Mouse (Mus musculus) cerebellum, adult 2 months (tissue): ENCODE measurements around the gene Paqr6.

Source experiments
- CTCF ChIP-seq: fragments of 200-500 bp; IDR thresholded peaks from 2 replicates; pipeline ENCODE4 v1.5.1; 2011; ENCODE audit warnings: low read depth, mild to moderate bottlenecking, control low read depth, low read length, moderate library complexity, borderline replicate concordance; ENCODE audit not compliant: insufficient read depth
- POLR2A ChIP-seq: fragments of 200-500 bp; IDR thresholded peaks from 2 replicates; pipeline ENCODE4 v1.6.1; 2011; ENCODE audit warnings: low read length, control low read depth, borderline replicate concordance; ENCODE audit not compliant: insufficient read depth

GRCm38 (mm10) chr3:88337367-88338020 is 26.9 kb upstream of the Paqr6 start:
- TF ChIP-seq CTCF (no peak), POLR2A (no peak)
